Mouse (Mus musculus) urinary bladder, postnatal 25 days (tissue): ENCODE results near the gene Pank4.

Source experiments
- DNase-seq: peaks from one replicate; pipeline ENCODE4 v3.0.0; 2022; ENCODE audit warnings: low spot score

Gene Pank4

DNA sequence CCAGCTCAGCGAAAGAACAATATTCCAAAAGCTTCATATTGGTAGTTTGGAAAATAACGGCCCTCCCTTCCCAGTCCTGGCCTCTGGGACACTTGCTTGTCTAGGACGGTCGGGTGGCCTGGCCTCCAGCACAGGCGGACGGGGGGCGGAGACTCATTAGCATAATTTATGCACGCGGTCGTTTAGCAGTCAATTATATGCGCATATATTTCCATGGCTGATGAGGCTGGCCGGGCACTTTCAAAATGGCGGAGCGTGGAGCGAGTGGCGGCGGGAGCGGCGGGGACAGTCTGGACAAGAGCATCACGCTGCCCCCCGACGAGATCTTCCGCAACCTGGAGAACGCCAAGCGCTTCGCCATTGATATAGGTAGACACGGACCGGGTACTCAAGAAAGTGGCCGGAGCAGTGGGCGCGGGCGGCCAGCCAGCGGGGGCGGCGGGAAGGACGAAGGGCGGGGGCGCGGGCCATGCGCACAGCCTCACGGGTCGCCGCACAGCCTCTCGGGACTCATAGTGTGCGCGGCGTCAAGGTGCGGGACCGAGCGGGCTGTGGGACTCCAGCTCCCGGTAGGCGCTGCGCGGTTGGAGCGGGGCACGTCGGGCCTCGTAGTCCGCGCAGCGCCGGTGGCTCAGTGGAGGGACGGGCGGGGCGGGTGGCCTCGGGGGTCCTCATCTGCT is at the start of gene Pank4:
Gene Pank4 (plus strand): TSS at position 223 of the 680 bp plus-strand sequence.
- peak; percentile 79 for DNase-seq

DNA sequence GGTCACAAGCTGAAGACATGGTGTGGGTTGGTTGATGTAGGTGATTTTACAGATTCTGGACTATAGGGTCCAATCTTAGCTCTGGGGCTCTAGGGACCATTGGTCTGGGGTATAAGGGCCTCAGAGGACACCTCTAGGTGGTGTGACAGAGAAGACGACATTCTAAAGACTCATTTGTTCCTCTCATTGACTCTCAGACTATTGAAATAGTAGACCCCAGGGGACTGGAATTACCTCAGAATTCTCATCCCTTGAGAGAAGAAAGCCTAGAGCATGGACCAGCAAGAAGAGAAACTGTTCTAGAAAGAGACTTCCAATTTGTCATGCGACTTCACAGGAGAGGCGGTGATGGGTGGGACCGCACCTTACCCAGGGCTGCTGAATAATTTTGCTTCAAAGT is 49.7 kb upstream of the Pank4 start:
- no peak for DNase-seq

DNA sequence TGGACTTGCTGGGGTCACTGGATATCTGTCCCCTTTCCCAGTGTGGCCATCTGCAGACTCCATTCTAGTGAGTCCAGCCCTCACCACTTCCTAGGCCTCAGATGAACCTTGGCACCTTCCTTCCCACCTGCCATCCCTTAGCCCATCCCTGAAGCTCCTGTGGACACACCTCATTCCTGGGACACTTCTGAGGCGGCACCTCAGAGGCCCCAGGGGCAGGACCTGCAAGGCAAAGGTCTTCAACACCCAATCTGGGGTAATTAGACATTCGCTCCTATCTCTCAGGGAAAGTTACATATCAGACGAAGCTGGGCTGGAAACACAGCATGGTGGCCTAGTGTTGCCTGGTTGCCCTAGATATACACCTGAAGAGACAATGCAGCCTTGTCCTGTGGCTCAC is 49.2 kb upstream of the Pank4 start:
- no peak for DNase-seq

DNA sequence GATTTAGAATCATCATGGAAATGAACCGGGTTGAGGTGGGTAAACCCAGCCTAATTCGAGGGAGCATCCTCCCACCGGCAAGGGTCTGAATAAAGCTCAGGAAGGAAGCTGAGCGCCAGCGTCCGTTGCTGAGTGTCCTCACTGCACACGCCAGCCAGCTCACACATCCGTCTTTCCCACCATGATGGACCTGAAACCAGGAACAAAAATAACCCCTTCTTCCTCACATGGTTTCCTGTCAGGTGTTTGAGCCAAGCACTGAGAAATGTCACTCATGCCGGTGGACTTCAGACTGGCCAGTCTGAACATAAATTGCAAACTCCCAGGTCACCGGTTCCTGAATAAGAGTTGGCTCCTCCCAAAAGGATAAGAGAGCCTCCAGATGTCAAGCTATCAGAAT is 48.6 kb upstream of the Pank4 start:
- no peak for DNase-seq

DNA sequence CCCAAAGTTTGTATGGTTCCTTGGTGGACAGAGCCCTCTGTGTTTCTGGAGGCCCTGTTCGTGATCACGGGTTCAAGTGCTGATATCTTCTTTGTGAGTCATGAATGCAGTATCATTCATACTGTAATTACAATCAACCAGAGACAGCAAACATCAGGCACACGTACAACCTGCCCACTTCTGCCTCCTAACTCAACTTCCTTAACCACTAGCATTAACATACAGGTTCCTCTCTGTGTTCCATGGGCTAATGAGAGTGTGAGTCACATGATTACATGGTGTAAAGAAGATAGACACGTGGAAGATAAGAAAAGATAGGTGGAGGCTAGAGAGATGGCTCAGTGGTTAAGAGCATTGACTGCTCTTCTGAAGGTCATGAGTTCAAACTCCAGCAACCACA is 47.3 kb upstream of the Pank4 start:
- DNase-seq: no peak

DNA sequence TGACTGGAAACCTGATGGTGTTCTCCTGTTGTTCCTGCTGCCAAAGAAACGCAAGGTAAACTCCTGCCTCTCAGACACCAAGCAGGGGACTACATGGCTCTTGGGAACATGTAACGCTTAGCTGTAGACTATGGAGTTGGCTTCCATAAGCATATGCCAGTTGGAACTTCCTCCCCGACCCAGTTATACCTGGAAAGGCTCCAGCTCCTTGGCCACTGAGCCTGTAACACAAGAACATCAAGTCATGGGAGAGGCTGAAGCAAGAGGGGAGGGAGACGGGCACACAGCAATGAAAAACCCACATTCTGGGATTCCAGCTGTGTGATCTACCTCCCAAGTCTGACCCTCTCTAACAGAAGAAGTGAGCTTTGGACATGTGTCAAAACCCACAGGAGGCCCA is 41.6 kb upstream of the Pank4 start:
- DNase-seq: no peak

DNA sequence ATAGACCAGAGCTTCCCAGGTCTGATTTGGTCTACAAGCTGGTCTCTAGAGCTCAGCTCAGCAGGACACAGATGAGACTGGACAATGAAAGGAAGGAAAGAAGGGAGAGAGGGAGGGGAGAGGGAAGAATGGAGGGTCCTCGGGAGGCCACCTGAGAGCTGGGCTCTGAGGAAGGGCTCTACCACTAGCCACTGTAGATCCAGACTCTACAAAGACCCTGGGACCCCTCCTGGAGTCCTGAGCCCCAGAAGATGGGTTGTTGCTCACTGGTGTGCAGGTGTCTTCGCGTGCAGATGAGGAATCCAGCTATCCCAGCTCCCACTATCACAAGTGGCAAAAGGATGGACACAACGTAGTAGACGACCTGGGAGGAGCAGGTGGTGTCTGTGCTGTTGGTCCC is 41.0 kb upstream of the Pank4 start:
- no peak for DNase-seq

DNA sequence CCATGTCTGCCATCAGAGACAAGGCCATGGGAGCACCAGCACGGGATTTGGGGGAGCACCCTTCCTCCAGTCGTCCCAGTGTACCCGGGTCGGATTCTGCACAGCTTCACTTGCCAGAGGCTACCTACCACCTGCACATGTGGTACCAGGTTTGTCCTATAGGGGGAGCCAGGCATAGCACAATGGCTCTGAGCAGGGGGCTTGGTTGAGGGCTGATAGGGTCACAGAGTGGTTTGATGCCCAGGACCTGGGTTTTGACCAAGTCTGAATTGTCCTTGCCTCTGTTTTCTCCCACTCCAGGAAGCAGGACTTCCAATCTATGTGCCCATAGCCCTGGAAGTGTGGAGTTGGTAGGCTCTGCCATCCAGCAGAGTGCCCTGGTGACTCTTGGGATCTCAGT is 38.5 kb upstream of the Pank4 start:
- no peak for DNase-seq

DNA sequence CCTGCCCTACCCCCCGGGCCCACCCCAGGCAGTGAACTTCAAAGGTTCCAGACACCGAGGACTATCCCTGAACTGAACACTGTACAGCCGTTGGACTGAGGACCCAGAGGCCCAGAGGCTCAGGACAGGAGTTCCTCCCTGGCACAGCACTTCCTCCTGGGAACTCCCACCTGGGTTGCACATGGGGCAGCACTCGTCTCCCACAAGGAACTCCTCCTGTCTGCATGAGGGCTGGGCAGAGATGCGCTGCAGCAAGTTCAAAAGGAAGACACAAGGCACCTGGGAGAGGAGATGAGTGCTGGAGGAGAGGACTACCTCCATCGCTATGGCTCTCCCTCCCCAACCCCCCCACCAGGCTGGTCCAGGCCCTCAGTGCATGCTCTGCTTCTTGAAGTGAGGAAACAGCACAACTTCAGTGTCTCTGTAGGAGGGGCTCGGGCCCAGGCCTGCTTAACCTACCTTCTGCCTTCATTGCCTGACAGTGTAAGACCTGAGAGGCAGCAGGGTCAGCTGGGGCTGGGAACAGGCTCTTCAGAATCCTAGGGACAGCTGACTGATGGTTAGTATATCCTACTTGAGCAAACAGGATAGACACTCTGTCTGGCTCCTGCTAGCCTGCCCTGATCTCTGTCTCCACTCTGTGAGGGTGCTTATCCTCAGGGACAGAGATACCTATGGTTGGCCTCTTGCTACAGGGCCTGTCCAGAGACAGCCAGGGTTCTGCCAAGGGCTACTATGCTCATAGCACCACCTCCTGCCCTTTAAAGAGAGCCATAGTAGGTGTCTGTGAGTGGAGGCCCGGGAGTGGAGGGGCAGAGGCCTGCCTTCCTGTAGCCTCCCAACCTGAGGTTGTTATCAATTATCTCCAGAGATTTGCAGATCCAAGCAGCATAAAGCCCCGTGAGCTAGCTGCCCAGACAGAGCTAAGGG is 36.7 kb upstream of the Pank4 start:
- DNase-seq: no peak

DNA sequence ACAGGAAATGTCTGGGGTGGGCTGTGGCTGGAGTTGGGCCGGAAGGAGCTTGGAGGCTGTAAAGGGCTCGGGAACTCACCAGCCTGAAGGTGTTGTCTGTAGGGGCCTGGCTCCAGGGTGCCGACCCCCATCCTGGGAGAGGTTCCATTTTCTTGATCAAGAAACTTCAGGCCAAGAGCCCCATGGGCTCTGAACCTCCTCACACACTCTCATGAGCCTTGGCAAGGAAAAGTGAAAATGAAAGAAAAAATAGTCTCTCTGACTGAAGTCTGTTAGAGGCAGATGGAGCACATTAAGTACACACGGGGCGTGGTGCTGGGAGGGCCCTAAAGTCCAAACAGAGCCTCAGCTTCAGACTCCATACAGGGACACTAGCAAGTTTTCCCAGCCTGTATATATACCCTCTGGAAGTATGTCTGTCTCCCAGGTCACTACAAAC is 36.0 kb upstream of the Pank4 start:
- DNase-seq: no peak

DNA sequence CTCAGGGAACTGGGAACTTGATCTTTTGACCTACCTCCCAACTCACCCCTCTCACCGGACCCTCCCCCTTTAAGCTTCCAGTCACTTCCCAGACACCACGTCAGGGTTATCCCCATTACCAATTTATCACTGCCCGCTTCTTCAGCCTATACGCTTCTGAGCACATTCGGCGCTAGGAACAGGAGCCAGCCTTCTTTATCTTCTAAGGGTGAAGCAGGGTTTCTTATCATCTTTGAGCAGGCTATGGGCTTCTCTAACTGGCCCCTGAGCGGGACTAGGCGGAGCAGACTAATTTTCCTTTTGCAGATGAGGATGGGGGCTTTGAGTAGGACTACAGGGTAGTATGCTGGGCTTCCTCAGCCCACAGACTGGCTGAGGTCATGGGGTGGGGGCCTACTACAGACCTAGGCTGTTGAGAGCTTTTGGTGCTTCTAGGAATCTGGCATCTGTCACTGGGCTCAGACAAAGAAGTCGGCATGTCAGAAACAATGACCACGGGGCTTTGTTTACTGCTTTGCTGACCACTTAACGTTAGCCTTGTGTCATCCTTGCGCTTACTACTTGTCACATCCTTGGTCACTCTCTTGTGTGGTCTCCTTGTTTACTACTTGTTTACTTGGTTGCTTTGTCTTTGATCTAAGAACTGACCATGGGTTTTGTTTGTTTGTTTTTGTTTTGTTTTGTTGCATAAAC is 35.4 kb upstream of the Pank4 start, which contains the start of gene Tnfrsf14:
Gene Tnfrsf14 (minus strand): TSS at position 169 of the 693 bp plus-strand sequence.
- no peak for DNase-seq

DNA sequence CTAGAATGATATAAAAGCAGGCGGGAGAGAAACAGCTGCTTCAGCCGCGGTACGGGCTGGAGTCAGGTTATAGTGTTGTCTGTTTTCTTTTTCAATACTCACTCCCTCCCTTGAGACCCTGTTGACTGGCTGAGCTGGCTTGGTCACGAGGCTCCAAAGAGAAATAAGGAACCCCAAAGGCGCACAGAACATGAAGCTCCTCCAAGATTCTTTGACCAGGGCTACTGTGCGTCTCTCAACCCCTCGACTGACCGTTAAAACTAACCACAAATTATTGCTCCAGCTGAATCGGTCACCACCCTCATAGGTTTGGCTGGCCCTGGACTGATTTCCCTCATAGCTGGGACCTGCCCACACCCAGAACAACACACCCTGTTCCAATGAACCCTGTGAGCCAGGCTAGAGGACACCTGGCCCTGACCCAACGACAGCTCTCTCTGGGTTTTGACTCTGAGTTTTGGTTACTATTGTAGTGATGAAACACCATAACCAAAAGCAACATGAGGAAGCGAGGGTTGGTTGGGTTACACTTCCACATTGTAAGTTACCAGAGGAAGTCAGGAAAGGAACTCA is 34.7 kb upstream of the Pank4 start:
- no peak for DNase-seq

DNA sequence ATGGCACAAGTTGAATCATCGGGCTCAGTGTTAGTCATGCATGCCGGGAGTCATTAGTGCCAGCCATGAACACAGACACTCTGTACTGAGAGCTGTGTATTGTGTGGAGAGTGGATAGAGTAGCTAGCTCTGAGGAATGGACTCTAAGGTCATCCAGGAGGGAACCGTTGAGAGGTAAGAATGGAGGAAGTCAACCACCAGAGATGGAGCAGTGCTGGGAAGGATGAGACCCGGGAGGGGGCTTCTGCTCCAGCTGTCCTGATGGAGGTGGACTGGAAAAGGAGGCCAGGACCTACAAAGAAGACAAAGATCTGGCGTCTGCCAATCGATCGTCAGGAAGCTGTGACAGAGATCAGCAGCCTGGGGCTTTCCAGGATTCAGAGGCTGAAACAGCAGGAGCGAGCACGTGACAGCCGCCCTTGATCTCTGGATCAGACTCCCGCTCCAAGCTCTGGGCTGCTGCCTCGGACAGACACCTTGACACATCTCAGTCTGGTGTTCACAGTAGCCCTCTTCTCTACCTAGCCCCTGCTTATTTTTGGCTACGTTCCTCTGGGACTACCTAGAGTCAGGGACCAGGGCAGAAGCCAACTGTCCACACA is 30.5 kb upstream of the Pank4 start:
- DNase-seq: no peak

DNA sequence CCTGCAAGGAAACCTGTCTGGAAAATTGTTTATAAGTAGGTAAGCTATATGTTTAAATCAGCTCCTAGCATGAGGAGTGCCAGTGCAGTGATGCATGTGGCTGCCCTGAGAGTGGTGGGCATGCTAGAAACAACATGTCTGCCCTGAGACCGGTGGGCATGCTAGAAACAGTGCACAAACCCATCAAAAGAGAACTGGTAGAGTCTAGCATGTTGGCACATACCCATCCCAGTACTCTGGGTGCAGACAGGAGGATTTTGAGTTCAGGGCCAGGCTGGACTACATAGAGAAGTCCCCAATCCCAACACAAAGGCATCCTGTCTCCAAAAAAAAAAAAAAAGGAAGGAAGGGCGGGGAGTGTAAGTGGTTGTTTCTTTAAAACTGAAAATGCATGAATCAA is 29.1 kb upstream of the Pank4 start:
- no peak for DNase-seq

DNA sequence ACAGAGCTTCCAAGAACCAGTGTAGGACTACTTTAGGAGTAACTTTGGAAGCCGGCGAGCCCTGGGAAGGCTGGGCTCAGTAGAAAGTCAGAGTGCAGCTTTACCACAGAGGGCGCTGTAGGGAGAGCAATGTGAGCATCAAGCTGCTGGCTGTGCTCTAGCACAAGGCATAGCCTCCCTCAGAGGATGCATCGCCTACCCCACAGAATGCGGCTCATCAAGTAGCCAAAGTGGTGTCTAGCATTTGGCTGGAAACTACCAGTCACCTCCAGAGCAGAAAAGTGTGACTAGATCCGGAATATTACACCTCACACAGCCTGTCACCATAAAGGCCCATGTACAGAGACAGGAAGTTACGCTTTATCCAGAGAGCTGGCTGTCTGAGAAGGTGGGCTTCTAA is 28.1 kb upstream of the Pank4 start:
- DNase-seq: no peak

DNA sequence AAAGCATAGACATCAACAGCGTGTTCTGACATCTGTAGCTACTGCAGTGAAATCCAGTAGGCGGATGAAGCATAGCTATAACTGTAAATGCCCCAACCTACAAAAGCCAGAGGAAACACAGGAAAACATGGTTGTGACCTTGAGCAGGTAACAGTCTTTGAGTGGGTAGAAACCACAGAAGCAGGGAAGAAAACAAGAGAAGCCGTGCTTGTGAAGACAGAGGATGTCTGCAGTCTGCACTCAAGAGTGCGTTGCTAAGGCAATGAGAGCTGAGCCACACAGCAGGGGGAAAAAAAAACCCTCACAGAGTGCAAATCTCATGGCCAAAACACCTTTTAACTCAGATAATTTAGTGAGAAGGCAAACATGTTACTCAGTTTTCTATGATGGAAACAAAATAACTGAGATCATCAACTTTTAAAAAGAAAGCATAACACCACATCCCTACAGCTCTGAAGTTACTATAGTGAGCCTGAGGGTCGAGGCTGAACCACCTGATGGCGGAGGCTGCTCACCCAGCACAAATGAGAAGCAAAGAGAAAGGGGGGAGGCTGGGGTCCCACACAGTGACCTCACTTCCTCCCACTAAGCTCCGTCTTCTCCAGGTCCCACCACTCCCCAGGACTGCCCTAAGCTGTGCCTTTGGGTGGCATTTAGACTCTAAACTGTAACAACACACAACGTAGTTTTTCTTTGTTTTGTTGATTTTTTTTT is 27.2 kb upstream of the Pank4 start:
- no peak for DNase-seq

DNA sequence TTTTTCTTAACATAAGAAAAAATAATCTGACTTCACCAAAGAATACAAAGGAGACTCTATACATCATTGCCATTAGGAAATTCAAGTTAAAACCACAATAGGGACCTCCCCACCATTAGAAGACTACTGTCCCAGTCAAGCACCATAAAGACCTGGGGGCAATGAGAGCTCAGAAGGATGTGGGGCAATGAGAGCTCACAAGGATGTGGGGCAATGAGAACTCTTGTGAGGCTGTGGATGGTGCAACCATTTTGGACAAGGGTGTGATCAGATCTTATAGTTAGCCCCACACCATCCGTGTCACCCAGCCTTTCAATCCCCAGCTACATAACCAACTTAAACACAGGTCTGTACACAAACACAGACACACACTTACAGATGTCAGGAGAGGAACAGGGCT is 26.2 kb upstream of the Pank4 start:
- no peak for DNase-seq

DNA sequence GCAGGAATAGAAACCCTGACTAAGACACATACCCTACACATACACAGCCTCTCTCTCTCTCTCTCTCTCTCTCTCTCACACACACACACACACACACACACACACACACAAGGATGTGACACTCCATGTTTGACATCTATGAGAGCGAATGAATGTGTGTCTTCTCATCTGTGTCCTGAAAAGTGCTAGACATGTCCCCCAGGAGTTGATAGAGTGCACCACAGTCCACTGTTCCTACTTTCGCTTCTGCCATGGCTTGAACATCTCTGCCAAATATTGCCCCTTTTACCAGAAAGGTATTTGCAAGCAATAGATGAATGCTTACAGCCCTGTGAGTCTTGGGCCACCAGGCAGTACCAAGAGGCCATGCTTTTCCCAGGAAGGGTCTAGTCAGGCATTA is 23.8 kb upstream of the Pank4 start:
- DNase-seq: no peak

DNA sequence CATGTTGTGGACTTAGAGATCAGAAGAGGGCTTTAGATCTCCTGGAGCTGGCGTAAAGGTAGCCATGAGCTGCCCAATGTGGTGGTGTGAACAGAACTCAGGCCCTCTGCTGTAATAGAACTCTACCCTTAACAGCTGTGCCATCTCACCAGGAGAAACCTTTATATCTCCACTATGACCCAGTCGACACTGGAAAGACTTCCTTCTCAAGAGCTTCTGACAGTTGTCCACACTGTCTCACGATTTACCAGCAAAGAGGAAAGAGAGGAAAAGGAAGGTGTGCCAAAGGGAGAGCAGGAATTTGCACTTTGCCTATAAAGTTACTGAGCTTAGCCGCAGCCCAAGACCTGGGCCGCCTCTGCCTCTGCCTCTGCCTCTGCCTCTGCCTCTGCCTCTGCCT is 22.1 kb upstream of the Pank4 start:
- no peak for DNase-seq

DNA sequence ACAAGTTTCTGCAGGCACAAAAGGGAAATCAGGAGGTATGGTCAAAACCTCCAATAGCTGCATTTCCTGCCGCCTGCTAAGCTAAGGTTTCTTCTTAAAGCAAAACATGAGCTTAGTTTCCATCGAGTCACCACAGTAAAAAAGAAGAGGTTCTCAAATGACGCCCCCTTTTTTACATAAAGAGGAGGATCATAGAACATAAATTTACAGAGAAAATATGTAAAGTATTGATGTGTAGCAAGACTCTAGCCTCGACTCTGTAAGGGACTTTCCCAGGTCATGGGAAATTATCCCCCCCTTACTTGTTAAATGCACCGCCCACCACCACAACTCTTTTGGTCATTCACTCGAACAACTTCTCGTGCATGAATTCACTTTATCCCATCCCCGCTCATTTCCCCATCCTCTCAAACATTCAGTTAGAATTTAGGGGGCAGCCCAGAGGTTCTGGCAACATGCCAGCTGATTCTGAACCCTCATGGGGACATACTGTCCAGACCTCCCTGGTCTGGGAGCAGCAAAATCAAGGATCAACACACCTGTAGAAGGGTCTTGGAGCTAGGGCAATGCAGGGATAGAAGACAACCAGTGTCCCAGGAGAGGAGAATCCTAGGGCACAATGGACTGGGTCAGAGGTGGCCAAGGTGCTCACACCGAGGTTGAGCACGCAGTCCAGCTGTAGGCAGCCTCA is 21.1 kb upstream of the Pank4 start:
- no peak for DNase-seq
